Mouse (Mus musculus) liver, adult (tissue): ENCODE data around the gene Gm21637.
"Not testable (repeated sequence)": the region's sequence is repeated elsewhere in the genome, so short reads cannot be mapped to it uniquely, and the experiment has no call there.

Source experiments
- GATA4 ChIP-seq: IDR thresholded peaks from 2 replicates; pipeline ENCODE4 v1.6.1; 2014; ENCODE audit warnings: mild to moderate bottlenecking, low read length; ENCODE audit not compliant: insufficient replicate concordance

Gene Gm21637

GRCm38 (mm10) chrX:31961744-31962143 lies at the start of gene Gm21637:
Gm21637 (plus strand) TSS chrX:31962044.
- TF ChIP-seq GATA4, result not testable (repeated sequence)
